Mouse (Mus musculus): Measurements from ENCODE around the gene Rnasek. TPM values are rescaled to one million over a fixed set of nuclear protein-coding genes. Genes with fewer than 3 reads are reported as not detected.
A peak's percentile ranks its signal among the peaks of the same experiment; 100 is the strongest.

The Rnasek gene
- polyA plus RNA-seq, 1 experiment, result 339 TPM

GRCm38 (mm10) chr11:70192157-70192556 lies 47.5 kb downstream of the Rnasek start:
- Histone ChIP-seq H3K27me3 (ENCODE audit: control insufficient read depth, insufficient read depth, insufficient read length) (no peaks in the 10 kb centered on the region), H3K36me3 (ENCODE audit: control insufficient read depth, insufficient read depth) (no peaks in the 10 kb centered on the region), H3ac (ENCODE audit: control insufficient read depth, insufficient read length) (no peak overlapping the region), H3K79me2 (ENCODE audit: control insufficient read depth, insufficient read depth) (no peaks in the 10 kb centered on the region), H3K4me2 (ENCODE audit: low read depth) (peak overlapping the region; percentile 58), H3K4me3 (no peak overlapping the region)
- no peak for TF ChIP-seq SRF (IDR thresholded peaks at IDR 0.05; ENCODE audit: control insufficient read depth, insufficient read length, low read depth)
- no peak for TF ChIP-seq TCF3 (IDR thresholded peaks at IDR 0.05; ENCODE audit: insufficient read length, low read depth)
- TF ChIP-seq MYOG (IDR thresholded peaks at IDR 0.05; ENCODE audit: control insufficient read depth in 1 of 3, insufficient read depth in 1 of 3, insufficient read length in 2 of 3, low read depth in 2 of 3), result no peak
- no peak for TF ChIP-seq USF1 (IDR thresholded peaks at IDR 0.05; ENCODE audit: low read depth)
- TF ChIP-seq POLR2A (IDR thresholded peaks at IDR 0.05; ENCODE audit: insufficient read length, low read depth), result no peak
- TF ChIP-seq CEBPB (IDR thresholded peaks at IDR 0.05; ENCODE audit: insufficient read depth, poor library complexity, severe bottlenecking), result no peak
- TF ChIP-seq MAX (IDR thresholded peaks at IDR 0.05; ENCODE audit: low read depth), result no peak
- no peak for TF ChIP-seq MYOD1 (IDR thresholded peaks at IDR 0.05; ENCODE audit: control insufficient read depth in 1 of 3, insufficient read length in 2 of 3, low read depth in 2 of 3)
- TF ChIP-seq E2F4 (IDR thresholded peaks at IDR 0.05; ENCODE audit: insufficient read depth), result no peak
- no peak for TF ChIP-seq POLR2AphosphoS2 (IDR thresholded peaks at IDR 0.05; ENCODE audit: insufficient read length, low read depth)
- no peak for TF ChIP-seq REST (IDR thresholded peaks at IDR 0.05; ENCODE audit: insufficient read depth, insufficient read length)
- no peak for TF ChIP-seq TCF12 (IDR thresholded peaks at IDR 0.05; ENCODE audit: insufficient read depth, poor library complexity, severe bottlenecking)

GRCm38 (mm10) chr11:70191188-70191587 lies 48.5 kb downstream of the Rnasek start:
- Histone ChIP-seq H3K36me3 (ENCODE audit: control insufficient read depth, insufficient read depth) (no peaks in the 10 kb centered on the region), H3K4me3 (no peak overlapping the region), H3K4me2 (ENCODE audit: low read depth) (peak overlapping the region; percentile 58), H3ac (ENCODE audit: control insufficient read depth, insufficient read length) (no peak overlapping the region), H3K27me3 (ENCODE audit: control insufficient read depth, insufficient read depth, insufficient read length) (no peaks in the 10 kb centered on the region), H3K79me2 (ENCODE audit: control insufficient read depth, insufficient read depth) (no peaks in the 10 kb centered on the region)
- TF ChIP-seq TCF3 (IDR thresholded peaks at IDR 0.05; ENCODE audit: insufficient read length, low read depth) (no peak), POLR2A (IDR thresholded peaks at IDR 0.05; ENCODE audit: insufficient read length, low read depth) (peak; percentile 31), USF1 (IDR thresholded peaks at IDR 0.05; ENCODE audit: low read depth) (no peak), MYOG (IDR thresholded peaks at IDR 0.05; ENCODE audit: control insufficient read depth in 1 of 3, insufficient read depth in 1 of 3, insufficient read length in 2 of 3, low read depth in 2 of 3) (no peak), TCF12 (IDR thresholded peaks at IDR 0.05; ENCODE audit: insufficient read depth, poor library complexity, severe bottlenecking) (no peak), POLR2AphosphoS2 (IDR thresholded peaks at IDR 0.05; ENCODE audit: insufficient read length, low read depth) (no peak)

GRCm38 (mm10) chr11:70189319-70190134 lies 50.1 kb downstream of the Rnasek start:
- no peak for TF ChIP-seq MYOD1 (IDR thresholded peaks at IDR 0.05; ENCODE audit: control insufficient read depth in 1 of 3, insufficient read length in 2 of 3, low read depth in 2 of 3)
- peak; percentile 54 for TF ChIP-seq POLR2A (IDR thresholded peaks at IDR 0.05; ENCODE audit: insufficient read length, low read depth)
- peak; percentile 93 for TF ChIP-seq USF1 (IDR thresholded peaks at IDR 0.05; ENCODE audit: low read depth)
- no peak for TF ChIP-seq MYOG (IDR thresholded peaks at IDR 0.05; ENCODE audit: control insufficient read depth in 1 of 3, insufficient read depth in 1 of 3, insufficient read length in 2 of 3, low read depth in 2 of 3)
- TF ChIP-seq SRF (IDR thresholded peaks at IDR 0.05; ENCODE audit: control insufficient read depth, insufficient read length, low read depth), result no peak
- TF ChIP-seq TCF12 (IDR thresholded peaks at IDR 0.05; ENCODE audit: insufficient read depth, poor library complexity, severe bottlenecking), result no peak
- TF ChIP-seq CEBPB (IDR thresholded peaks at IDR 0.05; ENCODE audit: insufficient read depth, poor library complexity, severe bottlenecking), result 0 out of 2 replicates have a peak, but pooled peaks have one; percentile 63
- no peak for TF ChIP-seq POLR2AphosphoS2 (IDR thresholded peaks at IDR 0.05; ENCODE audit: insufficient read length, low read depth)
- no peak overlapping the region for H3K4me3 ChIP-seq
- H3K4me2 ChIP-seq (ENCODE audit: low read depth), result peak overlapping the region; percentile 95
- H3K27me3 ChIP-seq (ENCODE audit: control insufficient read depth, insufficient read depth, insufficient read length), result no peaks in the 10 kb centered on the region
- H3ac ChIP-seq (ENCODE audit: control insufficient read depth, insufficient read length), result no peak overlapping the region
- H3K36me3 ChIP-seq (ENCODE audit: control insufficient read depth, insufficient read depth), result no peaks in the 10 kb centered on the region
- H3K79me2 ChIP-seq (ENCODE audit: control insufficient read depth, insufficient read depth), result no peaks in the 10 kb centered on the region

Other genes starting within 250 kb of the Rnasek start
- gene Gabarap, start 248.7 kb downstream of the Rnasek start, polyA plus RNA-seq (2012; fragmentation: generic; extraction: Trizol), result 530 TPM
- 58.6 TPM for gene Phf23, start 244.1 kb downstream of the Rnasek start, polyA plus RNA-seq (2012; fragmentation: generic; extraction: Trizol)
- 24.3 TPM for gene Dvl2, start 239.2 kb downstream of the Rnasek start, polyA plus RNA-seq (2012; fragmentation: generic; extraction: Trizol)
- 130 TPM for gene Acadvl, start 224.4 kb downstream of the Rnasek start, polyA plus RNA-seq (2012; fragmentation: generic; extraction: Trizol)
- 26.8 TPM for gene Dlg4, start 222.9 kb downstream of the Rnasek start, polyA plus RNA-seq (2012; fragmentation: generic; extraction: Trizol)
- 0.06 TPM for gene Asgr1, start 185.8 kb downstream of the Rnasek start, polyA plus RNA-seq (2012; fragmentation: generic; extraction: Trizol)
- gene Asgr2, start 147.2 kb downstream of the Rnasek start, polyA plus RNA-seq (2012; fragmentation: generic; extraction: Trizol), result 0.85 TPM
- gene Mgl2, start 109.5 kb downstream of the Rnasek start, polyA plus RNA-seq (2012; fragmentation: generic; extraction: Trizol), result 1.2 TPM
- 0.13 TPM for gene Clec10a, start 83.6 kb downstream of the Rnasek start, polyA plus RNA-seq (2012; fragmentation: generic; extraction: Trizol)
- 17.4 TPM for gene Slc16a11, start 27.1 kb downstream of the Rnasek start, polyA plus RNA-seq (2012; fragmentation: generic; extraction: Trizol)
- gene Slc16a13, start 18.8 kb downstream of the Rnasek start, polyA plus RNA-seq (2012; fragmentation: generic; extraction: Trizol), result 4.8 TPM
- 2.8 TPM for gene Bcl6b, start 10.0 kb downstream of the Rnasek start, polyA plus RNA-seq (2012; fragmentation: generic; extraction: Trizol)
- gene 0610010K14Rik, start 1.9 kb downstream of the Rnasek start, polyA plus RNA-seq (2012; fragmentation: generic; extraction: Trizol), result 75.5 TPM
- 9.2 TPM for gene Gm21988, start within 50 bp of the Rnasek start, polyA plus RNA-seq (2012; fragmentation: generic; extraction: Trizol)
- 0.25 TPM for gene Alox12, start 15.5 kb upstream of the Rnasek start, polyA plus RNA-seq (2012; fragmentation: generic; extraction: Trizol)
- not detected for gene Alox12e, start 82.8 kb upstream of the Rnasek start, polyA plus RNA-seq (2012; fragmentation: generic; extraction: Trizol)
- gene Alox15, start 112.2 kb upstream of the Rnasek start, polyA plus RNA-seq (2012; fragmentation: generic; extraction: Trizol), result not detected
- gene Pelp1, start 170.2 kb upstream of the Rnasek start, polyA plus RNA-seq (2012; fragmentation: generic; extraction: Trizol), result 26.5 TPM
- gene Arrb2, start 192.8 kb upstream of the Rnasek start, polyA plus RNA-seq (2012; fragmentation: generic; extraction: Trizol), result 20.1 TPM
- gene Med11, start 212.1 kb upstream of the Rnasek start, polyA plus RNA-seq (2012; fragmentation: generic; extraction: Trizol), result 29.6 TPM
- not detected for gene Zmynd15, start 219.6 kb upstream of the Rnasek start, polyA plus RNA-seq (2012; fragmentation: generic; extraction: Trizol)
- gene Cxcl16, start 220.1 kb upstream of the Rnasek start, polyA plus RNA-seq (2012; fragmentation: generic; extraction: Trizol), result 0.08 TPM